Mouse (Mus musculus) left cerebral cortex, postnatal 4 days (tissue): ENCODE data around the gene Mtg2. TPM values are rescaled to one million over a fixed set of nuclear protein-coding genes. Genes with fewer than 3 reads are reported as not detected.
A peak's percentile ranks its signal among the peaks of the same experiment; 100 is the strongest.

Experiments
- DNase-seq: peaks from one replicate; pipeline ENCODE4 v3.0.0-alpha.2; 2022
- intact Hi-C: fragments of 180-260 bp; cut with DNase I; formaldehyde crosslinking; loops from one replicate; pipeline ENCODE4 v1.15.1; 2025
- total RNA-seq, 2 experiments: library from RNA; stranded (reverse); gene quantifications; 2 replicates each; pipeline ENCODE4 v1.2.3; 2021

Mtg2 gene
- total RNA-seq, 2 experiments from 2014 or later, result 19.8 to 20.5 TPM

GRCm38 (mm10) chr2:180103151-180103977, 33.0 kb downstream of the Mtg2 start:
- peak; percentile 27 for DNase-seq
- intact Hi-C loops, result no loop called here

GRCm38 (mm10) chr2:180103978-180104658, 33.7 kb downstream of the Mtg2 start, which contains the start of gene Hrh3:
TSS of gene Hrh3 (minus strand) at chr2:180104488.
- peak; percentile 55 for DNase-seq
- intact Hi-C loops, result no loop called here

GRCm38 (mm10) chr2:180104659-180105377, 34.4 kb downstream of the Mtg2 start:
- intact Hi-C loops, result no loop called here
- no peak for DNase-seq

- DNase-seq, result no peak
- intact Hi-C loops, result no loop called here
Measured at GRCm38 (mm10) chr2:180105441-180106190, 35.2 kb downstream of the Mtg2 start.

GRCm38 (mm10) chr2:180107081-180107480, 36.7 kb downstream of the Mtg2 start:
- DNase-seq, result no peak
- intact Hi-C loops, result no loop called here

- intact Hi-C loops, result no loop called here
- no peak for DNase-seq
Measured at GRCm38 (mm10) chr2:180108285-180108684, 37.9 kb downstream of the Mtg2 start.

- DNase-seq, result peak; percentile 93
- intact Hi-C loops, result no loop called here
Measured at GRCm38 (mm10) chr2:180113909-180114890, 43.8 kb downstream of the Mtg2 start.

- intact Hi-C loops, result loop anchor here (5.0 kb wide), 1 partner anchor 43 kb away; the partner anchor contains the start of gene Mtg2
- DNase-seq, result peak; percentile 56
Measured at GRCm38 (mm10) chr2:180115279-180115678, 44.9 kb downstream of the Mtg2 start.

GRCm38 (mm10) chr2:180116081-180116493, 45.7 kb downstream of the Mtg2 start:
- intact Hi-C loops, result loop anchor here (5.0 kb wide), 1 partner anchor 44 kb away; the partner anchor contains the start of gene Mtg2
- no peak for DNase-seq

- DNase-seq, result peak; percentile 27
- intact Hi-C loops, result loop anchor here (5.0 kb wide), 1 partner anchor 45 kb away; the partner anchor contains the start of gene Mtg2
Measured at GRCm38 (mm10) chr2:180116741-180117484, 46.5 kb downstream of the Mtg2 start.

- intact Hi-C loops, result loop anchor here (5.0 kb wide), 1 partner anchor 45 kb away; the partner anchor contains the start of gene Mtg2
- DNase-seq, result peak; percentile 65
Measured at GRCm38 (mm10) chr2:180117485-180118194, 47.3 kb downstream of the Mtg2 start.

- DNase-seq, result peak; percentile 100
- intact Hi-C loops, result loop anchor here (5.0 kb wide), 1 partner anchor 47 kb away; the partner anchor contains the start of gene Mtg2
Measured at GRCm38 (mm10) chr2:180118661-180119438, 48.5 kb downstream of the Mtg2 start, which contains the start of gene Osbpl2. TSS of gene Osbpl2 (plus strand) at chr2:180119306.

- intact Hi-C loops, result loop anchor here (5.0 kb wide), 1 partner anchor 47 kb away; the partner anchor contains the start of gene Mtg2
- peak; percentile 32 for DNase-seq
Measured at GRCm38 (mm10) chr2:180119439-180120291, 49.3 kb downstream of the Mtg2 start.

GRCm38 (mm10) chr2:180120292-180120761, 49.9 kb downstream of the Mtg2 start:
- intact Hi-C loops, result no loop called here

GRCm38 (mm10) chr2:180124192-180124591, 53.8 kb downstream of the Mtg2 start:
- intact Hi-C loops, result no loop called here

More at GRCm38 (mm10) chr2:180120292-180120761, 49.9 kb downstream of the Mtg2 start:
- DNase-seq, result no peak

More at GRCm38 (mm10) chr2:180124192-180124591, 53.8 kb downstream of the Mtg2 start:
- DNase-seq, result no peak
